Mouse (Mus musculus) hindbrain, postnatal 0 days (tissue): ENCODE results near the gene Defb43. TPM values are rescaled to one million over a fixed set of nuclear protein-coding genes. Genes with fewer than 3 reads are reported as not detected.

Experiments used
- ATAC-seq: fragments of 200-750 bp; cut with Nextera tagmentation; 2 replicates; pipeline ENCODE4 v1.8.0; 2017; ENCODE audit warnings: mild to moderate bottlenecking, moderate TSS enrichment, moderate library complexity
- DNase-seq: peaks from one replicate; pipeline ENCODE4 v3.0.0-alpha.2; 2015; ENCODE audit warnings: low spot score
- H3K27ac ChIP-seq: fragments of 300-500 bp; sonication (generic); 2 replicates; pipeline ENCODE4 v1.5.1; 2014; ENCODE audit warnings: mild to moderate bottlenecking
- H3K27me3 ChIP-seq: fragments of 300-500 bp; sonication (generic); 2 replicates; pipeline ENCODE4 v1.6.1; 2014; ENCODE audit warnings: low read length, mixed read lengths; ENCODE audit not compliant: insufficient read depth
- H3K36me3 ChIP-seq: fragments of 300-500 bp; sonication (generic); 2 replicates; pipeline ENCODE4 v1.6.1; 2014; ENCODE audit warnings: low read length, mixed read lengths; ENCODE audit not compliant: insufficient read depth
- H3K4me1 ChIP-seq: fragments of 300-500 bp; sonication (generic); 2 replicates; pipeline ENCODE4 v1.6.1; 2014; ENCODE audit warnings: antibody characterized with exemption, low read length, mixed read lengths; ENCODE audit not compliant: insufficient read depth
- H3K4me2 ChIP-seq: fragments of 300-500 bp; sonication (generic); 2 replicates; pipeline ENCODE4 v1.6.1; 2014; ENCODE audit warnings: low read depth, mild to moderate bottlenecking, low read length, moderate library complexity, mixed read lengths
- H3K4me3 ChIP-seq: fragments of 300-500 bp; sonication (generic); 2 replicates; pipeline ENCODE4 v1.5.1; 2014; ENCODE audit warnings: low read length
- H3K9ac ChIP-seq: fragments of 300-500 bp; sonication (generic); replicated peaks from 2 replicates; pipeline ENCODE4 v1.6.1; 2014; ENCODE audit warnings: mild to moderate bottlenecking, low read length, moderate library complexity, mixed read lengths
- H3K9me3 ChIP-seq: fragments of 300-500 bp; sonication (generic); 2 replicates; pipeline ENCODE4 v1.6.1; 2016; ENCODE audit warnings: low read length, mixed read lengths
- CTCF ChIP-seq: IDR thresholded peaks from 2 replicates; pipeline ENCODE4 v1.5.1; 2016; ENCODE audit warnings: antibody characterized with exemption, control low read depth, low read depth
- WGBS: fragments of 180-500 bp; shearing (Covaris S2); extraction: QIAGEN DNeasy Blood & Tissue Kit; methylation state at CpG from one replicate; pipeline ENCODE4 v1.1.7; 2014; 5-methylcytosine and 5-hydroxymethylcytosine counted together
- polyA plus RNA-seq: library from polyadenylated mRNA; unstranded; fragments of >200 nt; fragmentation: Nextera tagmentation; extraction: Ambion mirVana; gene quantifications from 2 replicates; pipeline ENCODE4 v1.2.1, GENCODE M21; 2015
- total RNA-seq: library from RNA; depleted of rRNA; stranded (reverse); fragments of >200 nt; gene quantifications from 2 replicates; pipeline ENCODE4 v1.2.3, GENCODE M21; 2014

The Defb43 gene
- total and polyA plus RNA-seq, 2 experiments from 2014 or later = not detected

GRCm38 (mm10) chr14:62991271-62991670 is 20.3 kb upstream of the Defb43 start:
- WGBS = 87% methylated on average over 3 of the region's 3 CpGs
- H3K4me3 ChIP-seq = no peak overlapping the region
- no peak overlapping the region for H3K27ac ChIP-seq
- no peaks in the 10 kb centered on the region for H3K27me3 ChIP-seq
- ATAC-seq (no peak), DNase-seq (no peak)
- no peak overlapping the region for H3K9ac ChIP-seq
- H3K4me2 ChIP-seq = no peak overlapping the region
- no peaks in the 10 kb centered on the region for H3K4me1 ChIP-seq
- no peak for TF ChIP-seq CTCF
- no peaks in the 10 kb centered on the region for H3K9me3 ChIP-seq
- no peaks in the 10 kb centered on the region for H3K36me3 ChIP-seq

GRCm38 (mm10) chr14:62991849-62992510 is 19.6 kb upstream of the Defb43 start:
- H3K4me1 ChIP-seq = no peaks in the 10 kb centered on the region
- 68% methylated on average over 7 of the region's 7 CpGs for WGBS
- TF ChIP-seq CTCF = no peak
- H3K4me2 ChIP-seq = no peak overlapping the region
- DNase-seq = no peak
- H3K9ac ChIP-seq = no peak overlapping the region
- H3K36me3 ChIP-seq = no peaks in the 10 kb centered on the region
- no peaks in the 10 kb centered on the region for H3K27me3 ChIP-seq
- no peak overlapping the region for H3K27ac ChIP-seq
- no peak for ATAC-seq
- no peaks in the 10 kb centered on the region for H3K9me3 ChIP-seq
- no peak overlapping the region for H3K4me3 ChIP-seq

DNA sequence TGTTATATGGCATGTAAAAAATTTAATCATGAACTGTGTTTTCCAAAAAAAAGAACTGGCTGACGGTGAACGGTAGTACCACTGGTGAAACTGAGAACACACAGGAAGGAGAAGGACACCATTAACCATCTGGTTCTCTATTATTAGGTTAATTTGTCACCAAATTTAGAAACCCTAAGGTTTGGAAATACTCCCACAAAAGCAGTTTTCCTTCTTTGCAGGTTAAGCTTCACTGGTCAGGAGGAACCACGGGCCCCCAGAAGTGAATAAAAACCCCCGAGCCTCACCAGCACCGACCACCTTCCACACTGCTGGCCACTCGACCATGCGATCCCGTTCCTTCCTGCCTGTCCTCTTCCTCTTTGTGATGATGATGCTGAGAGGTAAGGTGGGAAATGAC is 13.8 kb upstream of the Defb43 start, which contains the start of gene Defb47:
Defb47 (plus strand) TSS at position 301 of the 400 bp plus-strand sequence.
- ATAC-seq (no peak), DNase-seq (no peak)
- H3K9ac ChIP-seq = no peak within 1 kb of the TSS
- H3K4me2 ChIP-seq = no peak within 1 kb of the TSS
- H3K4me1 ChIP-seq = no peaks in the 10 kb centered on the region
- WGBS = 79% methylated on average over 8 of the region's 8 CpGs
- no peak for TF ChIP-seq CTCF
- no peaks in the 10 kb centered on the region for H3K27me3 ChIP-seq
- no peak within 1 kb of the TSS for H3K4me3 ChIP-seq
- no peaks in the 10 kb centered on the region for H3K36me3 ChIP-seq
- no peaks in the 10 kb centered on the region for H3K9me3 ChIP-seq
- no peak within 1 kb of the TSS for H3K27ac ChIP-seq

GRCm38 (mm10) chr14:62998977-62999376 is 12.6 kb upstream of the Defb43 start:
- TF ChIP-seq CTCF = no peak
- no peak for DNase-seq
- Histone ChIP-seq H3K9me3 (no peaks in the 10 kb centered on the region), H3K4me3 (no peak overlapping the region), H3K27ac (no peak overlapping the region), H3K4me2 (no peak overlapping the region), H3K36me3 (no peaks in the 10 kb centered on the region), H3K27me3 (no peaks in the 10 kb centered on the region), H3K9ac (no peak overlapping the region), H3K4me1 (no peaks in the 10 kb centered on the region)
- ATAC-seq = no peak
- WGBS = 85% methylated on average over 4 of the region's 4 CpGs

DNA sequence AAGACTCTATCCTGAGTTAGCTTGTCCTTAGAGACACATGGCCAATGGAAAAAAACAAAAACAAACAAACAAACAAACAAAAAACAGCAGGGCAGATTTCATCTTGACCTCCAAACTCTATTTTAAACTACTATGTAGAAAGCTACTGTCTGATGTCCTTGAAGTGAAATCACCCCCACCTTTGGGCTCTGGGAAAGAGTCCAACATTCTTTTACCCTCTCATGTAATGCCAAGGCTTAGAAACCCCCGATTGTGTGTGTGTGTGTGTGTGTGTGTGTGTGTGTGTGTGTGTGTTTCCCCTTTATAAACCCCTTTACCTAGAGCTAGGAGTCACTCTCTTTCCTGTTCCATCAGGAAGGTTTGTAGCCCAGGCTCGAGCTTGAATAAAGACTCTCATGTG is 9.0 kb upstream of the Defb43 start:
- Histone ChIP-seq H3K36me3 (no peaks in the 10 kb centered on the region), H3K9ac (no peak overlapping the region), H3K4me2 (no peak overlapping the region), H3K4me3 (no peak overlapping the region), H3K4me1 (no peaks in the 10 kb centered on the region), H3K27ac (no peak overlapping the region), H3K27me3 (no peaks in the 10 kb centered on the region), H3K9me3 (no peaks in the 10 kb centered on the region)
- no peak for TF ChIP-seq CTCF
- WGBS = 54% methylated on average over 2 of the region's 2 CpGs
- ATAC-seq (no peak), DNase-seq (no peak)

DNA sequence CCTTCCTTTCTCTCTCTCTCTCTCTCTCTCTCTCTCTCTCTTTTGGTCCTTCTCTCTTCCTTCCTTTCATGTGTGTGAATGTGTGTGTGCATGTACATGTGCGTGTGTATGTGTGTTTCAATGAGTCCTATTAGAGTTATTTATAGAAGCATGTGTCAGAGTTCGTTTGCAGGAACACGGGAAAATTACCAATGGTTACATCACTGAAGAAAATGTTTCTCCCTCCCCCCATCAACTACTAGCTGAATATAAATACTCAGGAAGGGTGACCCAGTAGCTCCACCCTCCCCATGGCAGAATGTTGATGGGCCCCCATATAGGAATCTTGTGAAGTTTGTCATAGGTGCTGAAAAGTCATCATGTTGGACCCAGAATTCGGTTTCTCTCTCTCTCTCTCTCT is 1.5 kb downstream of the Defb43 start:
- no peak overlapping the region for H3K27ac ChIP-seq
- H3K36me3 ChIP-seq = no peaks in the 10 kb centered on the region
- no peak overlapping the region for H3K9ac ChIP-seq
- no peak overlapping the region for H3K4me3 ChIP-seq
- H3K27me3 ChIP-seq = no peaks in the 10 kb centered on the region
- H3K4me1 ChIP-seq = no peaks in the 10 kb centered on the region
- no peak overlapping the region for H3K4me2 ChIP-seq
- DNase-seq (no peak), ATAC-seq (no peak)
- TF ChIP-seq CTCF = no peak
- no peaks in the 10 kb centered on the region for H3K9me3 ChIP-seq
- 81% methylated on average over 4 of the region's 4 CpGs for WGBS

DNA sequence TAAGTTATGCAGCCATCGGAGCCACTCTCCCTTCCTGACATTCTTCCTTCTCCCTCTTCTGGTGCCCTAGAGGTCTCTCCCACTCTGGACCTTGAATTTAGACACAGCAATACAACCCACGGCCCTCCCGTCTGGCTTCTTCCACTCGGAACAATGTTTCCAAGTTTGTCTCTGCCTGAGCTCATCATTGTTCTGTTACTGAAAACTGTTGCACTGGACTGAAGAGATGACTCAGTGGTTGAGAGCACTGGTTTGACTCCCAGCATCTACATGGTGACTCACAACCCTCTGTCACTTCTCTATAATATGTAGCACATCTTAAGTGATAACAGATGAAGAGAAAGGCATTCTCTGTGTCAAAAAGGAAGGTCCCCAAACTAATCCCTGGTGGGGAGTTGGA is 3.1 kb downstream of the Defb43 start:
- TF ChIP-seq CTCF = no peak

More for the DNA sequence above, 3.1 kb downstream of the Defb43 start:
- ATAC-seq = no peak
- no peak for DNase-seq
- Histone ChIP-seq H3K27me3 (no peaks in the 10 kb centered on the region), H3K36me3 (no peaks in the 10 kb centered on the region), H3K4me1 (no peaks in the 10 kb centered on the region), H3K4me3 (no peak overlapping the region), H3K9me3 (no peaks in the 10 kb centered on the region), H3K27ac (no peak overlapping the region), H3K4me2 (no peak overlapping the region), H3K9ac (no peak overlapping the region)
- 90% methylated on average over 4 of the region's 4 CpGs for WGBS
